Mouse (Mus musculus): Measurements from ENCODE around the gene Nxn.

DNA sequence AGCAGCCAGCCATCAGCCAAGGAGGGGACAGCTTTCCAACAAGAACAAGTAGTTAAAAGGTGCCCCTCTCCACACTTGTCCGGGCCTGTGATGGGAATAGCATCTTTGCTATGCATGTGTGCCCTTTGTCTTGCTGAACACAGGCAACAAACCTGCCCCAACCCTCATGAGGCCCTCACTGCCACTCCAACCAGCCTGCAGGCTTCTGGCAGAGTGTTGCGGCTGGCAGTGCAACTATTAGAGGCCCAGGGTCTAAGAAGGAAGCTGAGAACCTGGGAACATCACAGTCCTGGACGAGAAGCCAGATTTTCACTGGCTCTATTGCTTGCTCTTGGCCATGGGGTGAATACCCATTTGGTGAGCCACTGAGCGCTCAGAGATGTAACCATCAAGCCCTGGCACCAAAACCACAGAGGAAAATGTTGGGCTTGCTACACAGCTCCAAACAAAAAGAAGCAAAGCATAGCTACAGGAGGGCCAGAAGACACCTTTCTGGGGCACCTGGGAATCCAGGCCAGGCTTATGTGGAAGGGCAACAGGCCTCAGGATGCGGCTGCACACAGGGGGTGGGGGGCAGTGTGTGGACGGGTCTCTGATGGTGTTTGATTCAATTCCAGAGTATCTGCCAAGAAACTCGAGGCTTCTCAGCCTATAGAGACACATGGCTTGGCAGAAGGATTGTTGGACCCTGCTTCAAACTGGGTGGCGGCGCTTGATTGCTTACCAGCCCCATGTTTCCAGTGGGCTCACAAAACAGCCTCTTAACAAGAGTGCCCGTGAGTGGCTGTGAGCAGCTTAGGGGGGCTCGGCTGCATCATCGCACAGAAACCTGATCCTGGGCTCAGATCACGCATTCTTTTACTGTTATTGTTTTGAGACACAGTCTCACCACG, 119.7 kb downstream of the Nxn start:
- no peak for TF ChIP-seq CTCF (conservative IDR thresholded peaks at IDR 0.05; ENCODE audit: insufficient read depth, insufficient read length, low read depth, low read length)
- no peak for TF ChIP-seq POLR2A (IDR thresholded peaks at IDR 0.05; ENCODE audit: low read depth, low read length)

Measured in kidney, adult 2 months (tissue).